Comparison of ENCODE assay signal across 32 mouse cellular contexts in the genomic region with DNA sequence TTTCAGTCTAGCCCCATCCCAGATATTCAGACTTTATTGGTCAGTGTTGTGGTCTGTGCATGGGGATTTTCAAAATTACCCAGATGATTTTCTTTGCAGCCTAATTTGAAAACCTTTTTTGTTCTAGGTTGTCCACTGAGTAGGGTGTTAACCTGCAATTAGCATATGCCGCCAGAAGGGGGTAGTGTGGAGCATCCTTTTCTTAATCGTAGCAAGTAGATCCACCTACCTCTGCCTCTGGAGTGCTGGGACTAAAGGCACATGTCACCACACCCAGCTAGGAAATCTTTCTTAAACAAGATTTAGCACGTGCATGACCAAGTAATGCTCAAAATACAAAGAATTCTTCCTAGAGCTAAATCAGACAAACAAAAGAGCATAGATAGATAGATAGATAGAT. TPM values are rescaled to one million over a fixed set of nuclear protein-coding genes. Genes with fewer than 3 reads are reported as not detected.
DNase-seq lines count a peak whose midpoint lies in the region; ATAC-seq and TF ChIP-seq lines count a peak whose summit lies in the region.
"Had no signal": no experiment of that assay in that cellular context is flagged by ENCODE, and none has a peak within 500 bp of the region (broad histone marks: within the 10 kb centered on the region; RNA-seq: fewer than 3 reads in every experiment).

No protein-coding gene starts in this region.

- no peak for DNase-seq in gastrocnemius, adult 2 months
- DNase-seq in gastrocnemius, postnatal 25 days: no peak
- DNase-seq in liver, embryonic 14.5 days (ENCODE audit: low read depth in 3 of 3, low spot score in 3 of 3): no peak
- peak; percentile 16 for DNase-seq in WW6 (ENCODE audit: low read depth, low spot score)
- DNase-seq in naive thymus-derived CD4-positive, alpha-beta T cell, adult 2 months (ENCODE audit: low read depth): peak; percentile 20
- no peak for DNase-seq in ovary, postnatal 14 days (ENCODE audit: low spot score)
- DNase-seq: adrenal gland, adult 2 months; adrenal gland, postnatal 36 days; cerebellum, adult 9-11 months; embryo, embryonic 11 days; kidney, adult 18-20 months; kidney, postnatal 10 days; liver, embryonic 13.5 days; lung, embryonic 14.5 days; lung, postnatal 14 days; midbrain, embryonic 14.5 days; right cerebral cortex, postnatal 25 days; spleen, adult 18-20 months; thymus, adult 2 months; thymus, postnatal 36 days had no signal

- no peak overlapping the region for H3K4me2 ChIP-seq in liver, embryonic 14.5 days (ENCODE audit: low read depth)
- no peak overlapping the region for H3K4me2 ChIP-seq in liver, embryonic 12.5 days
- no peak overlapping the region for H3K4me2 ChIP-seq in forebrain, embryonic 16.5 days (ENCODE audit: low read length)
- H3K4me2 ChIP-seq: embryonic facial prominence, embryonic 12.5 days; heart, embryonic 15.5 days; hindbrain, embryonic 13.5 days; limb, embryonic 13.5 days; liver, embryonic 13.5 days; lung, embryonic 14.5 days; neural tube, embryonic 15.5 days had no signal

- H3K27ac ChIP-seq in gastrocnemius, adult 2 months: no peak overlapping the region
- no peak overlapping the region for H3K27ac ChIP-seq in liver, embryonic 14.5 days
- H3K27ac ChIP-seq in liver, embryonic 12.5 days: no peak overlapping the region
- no peak overlapping the region for H3K27ac ChIP-seq in forebrain, embryonic 16.5 days (ENCODE audit: low read length)
- H3K27ac ChIP-seq: embryonic facial prominence, embryonic 12.5 days; heart, embryonic 10.5 days; heart, embryonic 15.5 days; hindbrain, embryonic 13.5 days; layer of hippocampus, adult 2 months; limb, embryonic 13.5 days; liver, embryonic 13.5 days; neural tube, embryonic 15.5 days had no signal

- peak; percentile 14; the same call in 1 of the 2 replicates for TF ChIP-seq CTCF in gastrocnemius, adult 2 months (IDR thresholded peaks at IDR 0.05)
- peak; percentile 44 for TF ChIP-seq CTCF in liver, embryonic 14.5 days (IDR thresholded peaks at IDR 0.05; ENCODE audit: low read depth)

- no peak for TF ChIP-seq EP300 in liver, embryonic 14.5 days (IDR thresholded peaks at IDR 0.05; ENCODE audit: low read depth)

- no peaks in the 10 kb centered on the region for H3K4me1 ChIP-seq in liver, embryonic 14.5 days (replicated peaks; ENCODE audit: control insufficient read depth in 2 of 2, insufficient read depth in 2 of 2, low read length in 1 of 2)
- no peaks in the 10 kb centered on the region for H3K4me1 ChIP-seq in liver, embryonic 12.5 days
- H3K4me1 ChIP-seq in forebrain, embryonic 16.5 days (replicated peaks; ENCODE audit: control insufficient read depth, insufficient read depth, low read length): no peaks in the 10 kb centered on the region
- H3K4me1 ChIP-seq: embryonic facial prominence, embryonic 12.5 days; heart, embryonic 10.5 days; heart, embryonic 15.5 days; hindbrain, embryonic 13.5 days; limb, embryonic 13.5 days; liver, embryonic 13.5 days; neural tube, embryonic 15.5 days had no signal

- ATAC-seq in liver, embryonic 14.5 days (ENCODE audit: insufficient read depth): no peak
- no peak for ATAC-seq in liver, embryonic 12.5 days
- no peak for ATAC-seq in forebrain, embryonic 16.5 days
- ATAC-seq: activated CD4-positive, CD25-positive, alpha-beta regulatory T cell, adult 4 months; forebrain, embryonic 14.5 days; Patski had no signal

- H3K36me3 ChIP-seq in liver, embryonic 14.5 days (replicated peaks; ENCODE audit: control insufficient read depth, insufficient read depth, low read depth): peaks cover 88% of the 10 kb centered on the region
- peaks cover 100% of the 10 kb centered on the region for H3K36me3 ChIP-seq in liver, embryonic 12.5 days
- peaks cover 23% of the 10 kb centered on the region for H3K36me3 ChIP-seq in forebrain, embryonic 16.5 days (ENCODE audit: control insufficient read depth, insufficient read depth)

- no peak overlapping the region for H3K9ac ChIP-seq in liver, embryonic 14.5 days (replicated peaks)
- H3K9ac ChIP-seq in liver, embryonic 12.5 days: no peak overlapping the region
- no peak overlapping the region for H3K9ac ChIP-seq in forebrain, embryonic 16.5 days (replicated peaks; ENCODE audit: low read depth, low read length)
- H3K9ac ChIP-seq: embryonic facial prominence, embryonic 12.5 days; heart, embryonic 15.5 days; hindbrain, embryonic 13.5 days; limb, embryonic 13.5 days; liver, embryonic 13.5 days; lung, embryonic 14.5 days; neural tube, embryonic 15.5 days had no signal

- H3K27me3 ChIP-seq in liver, embryonic 14.5 days (ENCODE audit: control insufficient read depth, insufficient read depth, low read length): no peaks in the 10 kb centered on the region
- no peaks in the 10 kb centered on the region for H3K27me3 ChIP-seq in liver, embryonic 12.5 days (replicated peaks)
- H3K27me3 ChIP-seq in forebrain, embryonic 16.5 days (replicated peaks; ENCODE audit: control insufficient read depth, insufficient read depth, low read length): no peaks in the 10 kb centered on the region
- H3K27me3 ChIP-seq: embryonic facial prominence, embryonic 12.5 days; heart, embryonic 15.5 days; hindbrain, embryonic 13.5 days; limb, embryonic 13.5 days; liver, embryonic 13.5 days; neural tube, embryonic 15.5 days; Patski had no signal

- no peak overlapping the region for H3K4me3 ChIP-seq in gastrocnemius, adult 2 months
- no peak overlapping the region for H3K4me3 ChIP-seq in liver, embryonic 14.5 days (ENCODE audit: insufficient read depth in 1 of 2, low read depth in 2 of 2, low read length in 2 of 2)
- H3K4me3 ChIP-seq in liver, embryonic 12.5 days: no peak overlapping the region
- H3K4me3 ChIP-seq in forebrain, embryonic 16.5 days (replicated peaks; ENCODE audit: low read length): no peak overlapping the region
- H3K4me3 ChIP-seq: embryonic facial prominence, embryonic 12.5 days; heart, embryonic 10.5 days; heart, embryonic 15.5 days; hindbrain, embryonic 13.5 days; layer of hippocampus, adult 2 months; limb, embryonic 13.5 days; liver, embryonic 13.5 days; neural tube, embryonic 15.5 days had no signal

- intact Hi-C loops in gastrocnemius, adult 2 months (cut with DNase I): no loop called here

- 82% methylated on average over 3 of the region's 3 CpGs for WGBS in liver, embryonic 14.5 days (ENCODE audit: insufficient replicate concordance)
- 87% methylated on average over 3 of the region's 3 CpGs for WGBS in liver, embryonic 12.5 days (ENCODE audit: insufficient replicate concordance)
- WGBS in forebrain, embryonic 16.5 days: 88% methylated on average over 3 of the region's 3 CpGs

- peaks cover 9% of the 10 kb centered on the region for H3K9me3 ChIP-seq in liver, embryonic 14.5 days (ENCODE audit: control insufficient read depth, low read length)
- H3K9me3 ChIP-seq in liver, embryonic 12.5 days (replicated peaks): peaks cover 18% of the 10 kb centered on the region
- peaks cover 3% of the 10 kb centered on the region; the same call in 1 of the 2 replicates for H3K9me3 ChIP-seq in forebrain, embryonic 16.5 days (ENCODE audit: control insufficient read depth, low read length)
- H3K9me3 ChIP-seq: embryonic facial prominence, embryonic 12.5 days; limb, embryonic 13.5 days; neural tube, embryonic 15.5 days had no signal

RNA-seq across cellular contexts. Expression of a gene that starts 52.4 kb away (rescaled TPM):
- 100 to 1,000 TPM in 1 of 2 experiments, 10 to 100 TPM in 1; 98.0 to 105 TPM for total RNA-seq in gastrocnemius, adult 2 months (2021)
- 100 to 1,000 TPM in 1 of 2 experiments, 10 to 100 TPM in 1; 89.0 to 117 TPM for total RNA-seq in gastrocnemius, postnatal 25 days (2021)
- 94.7 and 121 TPM in 2 replicates for polyA plus RNA-seq in liver, embryonic 14.5 days (2012; rRNA removed)
- polyA plus RNA-seq in liver, embryonic 14.5 days (2014; fragmentation: Nextera tagmentation; extraction: Ambion mirVana): 123 and 139 TPM in 2 replicates
- polyA plus RNA-seq in liver, embryonic 12.5 days (2016; fragmentation: Nextera tagmentation; extraction: Ambion mirVana): 166 and 181 TPM in 2 replicates
- polyA plus RNA-seq in forebrain, embryonic 16.5 days (2015; fragmentation: Nextera tagmentation; extraction: Ambion mirVana): 46.8 and 52.9 TPM in 2 replicates

Comparison
In these comparisons a context has a peak if more than half of its experiments do, and no peak if none do; other contexts are left out.
1. DNase-seq: peak in WW6 (single experiment) and naive thymus-derived CD4-positive, alpha-beta T cell, adult 2 months (single experiment); none in gastrocnemius, adult 2 months (single experiment), gastrocnemius, postnatal 25 days (single experiment), liver, embryonic 14.5 days (0 of 3) and ovary, postnatal 14 days (single experiment).